Mouse (Mus musculus) midbrain, embryonic 16.5 days (tissue): ENCODE data around the gene Slc30a6. TPM values are rescaled to one million over a fixed set of nuclear protein-coding genes. Genes with fewer than 3 reads are reported as not detected.
"Not testable (repeated sequence)": the region's sequence is repeated elsewhere in the genome, so short reads cannot be mapped to it uniquely, and the experiment has no call there.

Experiments used
- ATAC-seq: fragments of 200-750 bp; cut with Nextera tagmentation; 2 replicates; pipeline ENCODE4 v1.8.0; 2017; ENCODE audit warnings: moderate TSS enrichment
- H3K27ac ChIP-seq: fragments of 300-500 bp; sonication (generic); 2 replicates; pipeline ENCODE4 v1.5.1; 2014; ENCODE audit warnings: mild to moderate bottlenecking, low read length, mixed read lengths
- H3K27me3 ChIP-seq: fragments of 300-500 bp; sonication (generic); 2 replicates; pipeline ENCODE4 v1.6.1; 2014; ENCODE audit warnings: low read depth, low read length, mixed read lengths; ENCODE audit not compliant: control insufficient read depth, insufficient read depth
- H3K36me3 ChIP-seq: fragments of 300-500 bp; sonication (generic); 2 replicates; pipeline ENCODE4 v1.6.1; 2014; ENCODE audit warnings: mild to moderate bottlenecking, low read length, moderate library complexity, mixed read lengths; ENCODE audit not compliant: control insufficient read depth, insufficient read depth
- H3K4me1 ChIP-seq: fragments of 300-500 bp; sonication (generic); 2 replicates; pipeline ENCODE4 v1.6.1; 2014; ENCODE audit warnings: mild to moderate bottlenecking, low read length, mixed read lengths; ENCODE audit not compliant: control insufficient read depth, insufficient read depth
- H3K4me2 ChIP-seq: fragments of 300-500 bp; sonication (generic); 2 replicates; pipeline ENCODE4 v1.6.1; 2014; ENCODE audit warnings: mild to moderate bottlenecking, low read length, mixed read lengths
- H3K4me3 ChIP-seq: fragments of 300-500 bp; sonication (generic); 2 replicates; pipeline ENCODE4 v1.5.1; 2014; ENCODE audit warnings: low read depth, mild to moderate bottlenecking, low read length, moderate library complexity, mixed read lengths
- H3K9ac ChIP-seq: fragments of 300-500 bp; sonication (generic); 2 replicates; pipeline ENCODE4 v1.6.1; 2014; ENCODE audit warnings: low read depth, low read length, mixed read lengths
- H3K9me3 ChIP-seq: fragments of 300-500 bp; sonication (generic); replicated peaks from 2 replicates; pipeline ENCODE4 v1.6.1; 2014; ENCODE audit warnings: mild to moderate bottlenecking, low read length, mixed read lengths; ENCODE audit not compliant: control insufficient read depth, poor library complexity, severe bottlenecking
- WGBS: fragments of 180-500 bp; shearing (Covaris S2); extraction: QIAGEN DNeasy Blood & Tissue Kit; methylation state at CpG from one replicate; pipeline ENCODE4 v1.1.7; 2014; 5-methylcytosine and 5-hydroxymethylcytosine counted together
- polyA plus RNA-seq: library from polyadenylated mRNA; unstranded; fragments of >200 nt; fragmentation: Nextera tagmentation; extraction: Ambion mirVana; gene quantifications from 2 replicates; pipeline ENCODE4 v1.2.1, GENCODE M21; 2015

The Slc30a6 gene
- polyA plus RNA-seq, 1 experiment from 2014 or later: 30.9 TPM

GRCm38 (mm10) chr17:74457972-74458677 lies 62.7 kb downstream of the Slc30a6 start:
- Histone ChIP-seq H3K4me3 (no peak overlapping the region), H3K9ac (no peak overlapping the region), H3K27me3 (no peaks in the 10 kb centered on the region), H3K36me3 (no peaks in the 10 kb centered on the region), H3K9me3 (no peaks in the 10 kb centered on the region), H3K4me1 (no peaks in the 10 kb centered on the region), H3K4me2 (no peak overlapping the region), H3K27ac (no peak overlapping the region)
- 82% methylated on average over 10 of the region's 10 CpGs for WGBS
- ATAC-seq: no peak

- no peak for ATAC-seq
- Histone ChIP-seq H3K4me2 (no peak within 1 kb of the TSS), H3K9ac (no peak within 1 kb of the TSS), H3K27ac (no peak within 1 kb of the TSS), H3K9me3 (no peaks in the 10 kb centered on the region), H3K36me3 (no peaks in the 10 kb centered on the region), H3K4me1 (no peaks in the 10 kb centered on the region), H3K27me3 (no peaks in the 10 kb centered on the region), H3K4me3 (no peak within 1 kb of the TSS)
- WGBS: 51% methylated on average over 8 of the region's 8 CpGs
Measured at GRCm38 (mm10) chr17:74458711-74459408, 63.5 kb downstream of the Slc30a6 start, which contains the start of gene Nlrc4. Nlrc4 (minus strand) TSS chr17:74459142.

GRCm38 (mm10) chr17:74463510-74463909 lies 68.1 kb downstream of the Slc30a6 start:
- Histone ChIP-seq H3K4me3 (no peak overlapping the region), H3K4me1 (no peaks in the 10 kb centered on the region), H3K9me3 (no peaks in the 10 kb centered on the region), H3K4me2 (no peak overlapping the region), H3K9ac (no peak overlapping the region), H3K36me3 (no peaks in the 10 kb centered on the region), H3K27me3 (no peaks in the 10 kb centered on the region), H3K27ac (no peak overlapping the region)
- ATAC-seq: no peak

GRCm38 (mm10) chr17:74467981-74468380 lies 72.6 kb downstream of the Slc30a6 start:
- not testable (repeated sequence) for H3K36me3 ChIP-seq
- 86% methylated on average over 2 of the region's 2 CpGs for WGBS

GRCm38 (mm10) chr17:74470133-74470532 lies 74.7 kb downstream of the Slc30a6 start:
- ATAC-seq, H3K9me3 ChIP-seq, H3K4me3 ChIP-seq, H3K27me3 ChIP-seq, H3K9ac ChIP-seq, H3K27ac ChIP-seq, H3K36me3 ChIP-seq, H3K4me1 ChIP-seq, H3K4me2 ChIP-seq: not testable (repeated sequence)
- WGBS: 77% methylated on average over 6 of the region's 6 CpGs

More at GRCm38 (mm10) chr17:74467981-74468380, 72.6 kb downstream of the Slc30a6 start:
- not testable (repeated sequence) for H3K4me1 ChIP-seq, ATAC-seq, H3K27me3 ChIP-seq, H3K9me3 ChIP-seq, H3K4me2 ChIP-seq, H3K27ac ChIP-seq, H3K4me3 ChIP-seq, H3K9ac ChIP-seq

Other genes with a start within 250 kb of the Slc30a6 start
- gene Memo1, start 100.1 kb upstream of the Slc30a6 start, polyA plus RNA-seq: 50.6 and 51.6 TPM in 2 replicates
- gene Dpy30, start 71.7 kb upstream of the Slc30a6 start, polyA plus RNA-seq: 204 and 220 TPM in 2 replicates
- gene Spast, start 56.6 kb upstream of the Slc30a6 start, polyA plus RNA-seq: 22.0 and 26.7 TPM in 2 replicates
- 0.27 and 0.33 TPM in 2 replicates for gene Nlrc4, start 63.5 kb downstream of the Slc30a6 start, polyA plus RNA-seq
- 45.8 and 53.0 TPM in 2 replicates for gene Yipf4, start 93.9 kb downstream of the Slc30a6 start, polyA plus RNA-seq
- gene Birc6, start 132.7 kb downstream of the Slc30a6 start, polyA plus RNA-seq: 85.9 and 91.5 TPM in 2 replicates